Mouse (Mus musculus) lung, adult 2 months (tissue): Measurements from ENCODE around the gene Vps36. TPM values are rescaled to one million over a fixed set of nuclear protein-coding genes. Genes with fewer than 3 reads are reported as not detected.
A peak's percentile ranks its signal among the peaks of the same experiment; 100 is the strongest.

Experiments used
- DNase-seq: peaks from one replicate; pipeline ENCODE4 v3.0.0; 2022
- H3K4me1 ChIP-seq: fragments of 200-500 bp; 2 replicates; pipeline ENCODE4 v1.6.1; 2011; ENCODE audit warnings: low read length; ENCODE audit not compliant: control insufficient read depth, insufficient read depth
- H3K4me3 ChIP-seq: fragments of 200-500 bp; replicated peaks from 2 replicates; pipeline ENCODE3; 2011; ENCODE audit warnings: low read depth, mild to moderate bottlenecking, control low read depth, low read length; ENCODE audit errors: extremely low read depth
- CTCF ChIP-seq: fragments of 200-500 bp; IDR thresholded peaks from 2 replicates; pipeline ENCODE4 v1.5.1; 2011; ENCODE audit warnings: mild to moderate bottlenecking, low read length, control low read depth; ENCODE audit not compliant: insufficient read depth
- POLR2A ChIP-seq: fragments of 200-500 bp; IDR thresholded peaks from 2 replicates; pipeline ENCODE4 v1.6.1; 2011; ENCODE audit warnings: low read depth, mild to moderate bottlenecking, control low read depth, low read length, borderline replicate concordance; ENCODE audit errors: extremely low read depth
- WGBS: fragments of 180-500 bp; shearing (Covaris S2); methylation state at CpG from one replicate; pipeline ENCODE4 v1.1.7; 2018; 5-methylcytosine and 5-hydroxymethylcytosine counted together
- polyA plus RNA-seq: library from polyadenylated mRNA; depleted of rRNA; stranded (reverse); fragments of >200 nt; gene quantifications from 2 replicates; pipeline ENCODE4 v1.2.3, GENCODE M21; 2012

Gene Vps36
- polyA plus RNA-seq, 1 experiment, result 14.6 TPM

DNA sequence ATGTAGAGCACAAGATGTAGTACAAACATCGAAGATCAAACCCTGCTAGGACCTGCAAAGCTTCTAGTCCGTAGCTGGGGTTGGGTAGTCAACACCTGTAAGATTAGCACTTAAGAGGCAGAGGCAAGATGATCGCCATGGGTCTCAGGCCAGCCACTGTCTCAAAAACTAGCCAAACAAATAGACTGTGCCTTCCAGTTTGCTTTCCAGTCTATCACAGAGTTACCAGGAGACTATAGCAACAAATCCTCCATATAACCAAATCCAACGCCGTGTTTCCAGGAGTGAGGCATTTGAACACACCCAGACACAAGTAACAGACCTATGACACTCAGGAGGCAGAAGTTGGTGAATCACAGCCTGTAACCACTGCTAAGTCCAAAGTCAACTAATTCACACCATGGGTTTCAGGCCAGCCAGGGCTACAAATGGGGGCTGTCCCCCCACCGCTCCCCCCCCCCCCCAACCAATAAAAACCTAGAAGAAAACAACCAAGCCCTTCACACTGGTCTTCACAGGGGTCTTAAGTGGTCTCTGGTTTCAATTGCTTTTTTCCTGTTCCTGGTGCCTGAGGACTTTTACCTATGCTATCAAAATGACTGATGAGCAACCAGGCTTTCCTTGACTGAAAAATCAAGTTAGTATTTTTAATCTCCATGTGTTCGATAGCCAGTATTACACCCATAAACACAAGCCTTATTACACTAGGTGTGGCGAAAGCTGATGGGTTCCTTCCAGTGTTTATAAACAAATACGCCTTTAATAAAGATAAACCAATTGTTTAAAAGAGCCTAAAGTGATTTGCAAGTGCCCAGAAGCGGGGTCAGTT is 27.1 kb upstream of the Vps36 start:
- 44% methylated on average over 10 of the region's 10 CpGs for WGBS
- DNase-seq, result no peak
- TF ChIP-seq POLR2A, result no peak
- no peak for TF ChIP-seq CTCF
- Histone ChIP-seq H3K4me3 (peak overlapping the region; percentile 70), H3K4me1 (no peaks in the 10 kb centered on the region)

- Histone ChIP-seq H3K4me1 (no peaks in the 10 kb centered on the region), H3K4me3 (peak within 1 kb of the TSS; percentile 70)
- TF ChIP-seq CTCF (peak; percentile 37), POLR2A (peak; percentile 76; the same call in 1 of the 2 replicates)
- 0% methylated on average over 41 of the region's 43 CpGs for WGBS
- DNase-seq, result peak; percentile 66
Observed at GRCm38 (mm10) chr8:22166080-22166603, 26.5 kb upstream of the Vps36 start, which contains the start of gene Nek3. Gene Nek3 (minus strand): TSS chr8:22166435.

DNA sequence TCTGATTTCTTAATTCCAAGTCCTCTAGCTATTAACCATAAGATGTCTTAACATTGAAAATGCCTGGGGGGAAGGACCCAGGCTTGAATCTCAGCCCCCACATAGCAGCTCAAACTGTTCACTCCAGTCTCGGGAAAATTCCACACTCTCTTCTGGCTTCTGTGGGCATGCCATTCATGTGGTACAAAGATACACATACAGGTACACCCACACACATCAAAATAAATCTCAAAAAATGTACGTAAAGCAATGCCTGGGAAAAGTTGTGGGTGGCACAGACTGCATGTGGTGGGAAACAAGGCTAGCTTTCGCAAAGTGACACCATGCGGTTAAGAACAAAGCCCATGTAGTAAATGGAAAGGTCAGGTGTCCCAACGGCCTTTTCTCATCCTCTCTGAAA is 23.4 kb upstream of the Vps36 start:
- Histone ChIP-seq H3K4me3 (no peak overlapping the region), H3K4me1 (no peaks in the 10 kb centered on the region)
- 95% methylated on average over 5 of the region's 5 CpGs for WGBS
- TF ChIP-seq CTCF (no peak), POLR2A (no peak)
- DNase-seq, result no peak

GRCm38 (mm10) chr8:22175966-22176365 is 16.6 kb upstream of the Vps36 start:
- Histone ChIP-seq H3K4me3 (no peak overlapping the region), H3K4me1 (no peaks in the 10 kb centered on the region)
- 98% methylated on average over 7 of the region's 7 CpGs for WGBS
- no peak for DNase-seq
- TF ChIP-seq CTCF, result no peak
- no peak for TF ChIP-seq POLR2A

- Histone ChIP-seq H3K4me1 (peaks cover 2% of the 10 kb centered on the region; the same call in 1 of the 2 replicates), H3K4me3 (no peak overlapping the region)
- DNase-seq, result no peak
- TF ChIP-seq POLR2A (no peak), CTCF (no peak)
- WGBS, result 3% methylated on average over 3 of the region's 3 CpGs
Observed at GRCm38 (mm10) chr8:22184884-22185283, 7.7 kb upstream of the Vps36 start.

DNA sequence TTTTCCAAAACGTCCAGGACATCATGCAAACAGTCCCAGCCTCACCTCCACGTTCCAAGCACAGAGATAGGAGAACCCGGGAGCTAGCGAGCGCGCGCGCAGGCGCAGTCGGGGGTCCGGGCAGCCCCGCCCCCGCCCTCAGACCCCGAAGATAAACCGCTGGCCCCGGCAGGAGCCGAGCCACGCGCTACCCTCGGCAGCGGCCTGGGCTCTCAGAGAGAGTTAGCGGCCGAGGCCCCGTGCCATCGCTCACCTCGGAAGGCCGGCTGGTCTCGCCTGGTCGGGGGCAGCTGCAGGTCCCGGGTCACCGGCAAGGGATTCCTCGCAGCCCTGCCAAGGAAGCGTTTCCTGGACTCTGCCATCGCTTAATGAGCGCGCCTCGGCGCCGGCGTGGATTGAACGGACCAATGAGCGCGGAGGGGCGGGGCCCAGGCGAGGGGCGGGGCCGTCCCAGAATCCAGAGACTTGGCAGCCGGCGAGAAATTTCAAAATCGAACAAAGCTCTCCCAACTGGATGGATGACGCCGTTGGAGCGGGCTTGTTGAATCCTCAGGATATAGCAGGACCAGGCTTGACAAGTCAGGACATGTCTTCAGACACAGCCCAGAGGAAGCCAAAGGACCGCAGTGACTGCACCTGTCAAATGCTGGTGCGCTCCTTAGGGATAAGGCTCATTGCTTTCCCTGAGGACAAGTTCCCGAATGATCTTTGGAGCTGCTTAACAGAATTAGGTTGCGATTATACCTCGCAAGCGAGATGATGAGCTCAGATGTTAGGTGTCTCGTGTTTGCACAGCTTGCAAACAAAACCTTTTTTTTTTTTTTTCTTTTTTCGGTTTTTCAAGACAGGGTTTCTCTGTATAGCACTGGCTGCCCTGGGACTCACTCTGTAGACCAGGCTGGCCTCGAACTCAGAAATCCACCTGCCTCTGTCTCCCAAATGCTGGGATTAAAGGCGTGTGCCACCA is 6.9 kb upstream of the Vps36 start, which contains the start of gene Ckap2:
Gene Ckap2 (minus strand): TSS at position 389 of the 967 bp plus-strand sequence.
- Histone ChIP-seq H3K4me1 (peaks cover 2% of the 10 kb centered on the region; the same call in 1 of the 2 replicates), H3K4me3 (peak within 1 kb of the TSS; percentile 71)
- TF ChIP-seq CTCF, result no peak
- no peak for TF ChIP-seq POLR2A
- DNase-seq, result peak; percentile 81
- 2% methylated on average over 63 of the region's 63 CpGs for WGBS

DNA sequence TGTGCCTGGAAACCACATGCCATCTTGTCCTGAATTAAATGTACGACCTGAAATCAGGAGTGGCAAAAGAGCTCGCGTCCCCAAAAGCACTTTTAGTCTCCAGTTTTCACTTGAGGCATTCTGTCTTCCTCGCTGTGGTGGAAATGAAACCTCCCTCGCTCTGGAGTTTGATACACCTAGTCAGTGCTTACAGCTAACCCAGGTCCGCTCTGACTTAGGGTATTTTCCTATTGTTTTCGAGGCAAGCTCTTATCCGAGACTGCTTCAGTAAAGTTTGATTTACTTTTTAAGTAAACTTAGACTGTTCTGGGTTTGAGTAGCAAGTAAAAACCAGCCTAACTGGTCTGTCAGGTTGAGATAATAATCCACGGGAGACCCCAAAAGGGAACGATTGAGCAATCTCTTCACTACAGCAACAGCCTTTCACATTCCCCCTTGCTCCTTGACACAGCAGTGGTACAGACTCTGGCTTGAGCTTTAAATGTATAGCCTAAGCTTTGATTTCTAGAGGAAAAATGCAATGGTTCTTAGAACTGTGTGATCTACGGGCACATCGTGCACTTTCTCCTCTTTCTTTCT is 912 bp downstream of the Vps36 start:
- WGBS, result 8% methylated on average over 12 of the region's 12 CpGs
- no peak for DNase-seq
- Histone ChIP-seq H3K4me1 (peaks cover 4% of the 10 kb centered on the region), H3K4me3 (peak overlapping the region; percentile 88)
- TF ChIP-seq CTCF, result no peak
- TF ChIP-seq POLR2A, result no peak

DNA sequence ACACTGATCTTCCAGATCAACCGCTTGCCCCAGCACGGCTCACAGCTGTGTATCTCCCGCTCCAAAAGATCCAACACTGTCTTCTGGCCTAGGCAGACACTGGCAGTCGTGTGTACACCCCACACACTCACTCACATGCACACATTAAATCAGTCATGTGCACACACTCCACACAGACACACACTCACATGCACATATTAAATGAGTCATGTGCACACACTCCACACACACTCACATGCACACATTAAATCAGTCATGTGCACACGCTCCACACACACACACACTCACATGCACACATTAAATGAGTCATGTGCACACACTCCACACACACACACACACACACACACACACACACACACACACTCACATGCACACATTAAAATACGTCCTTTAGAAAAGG is 5.3 kb downstream of the Vps36 start:
- no peak for TF ChIP-seq CTCF
- no peak for TF ChIP-seq POLR2A
- Histone ChIP-seq H3K4me1 (peaks cover 4% of the 10 kb centered on the region), H3K4me3 (no peak overlapping the region)
- no peak for DNase-seq
- WGBS, result 86% methylated on average over 6 of the region's 6 CpGs

GRCm38 (mm10) chr8:22199481-22199880 is 6.9 kb downstream of the Vps36 start:
- Histone ChIP-seq H3K4me3 (no peak overlapping the region), H3K4me1 (peaks cover under 1% of the 10 kb centered on the region)
- WGBS, result 98% methylated on average over 8 of the region's 8 CpGs
- DNase-seq, result no peak
- TF ChIP-seq POLR2A (no peak), CTCF (no peak)
